Mouse (Mus musculus) brown adipose tissue, adult 24 weeks (tissue): Measurements from ENCODE around the gene Serac1. TPM values are rescaled to one million over a fixed set of nuclear protein-coding genes. Genes with fewer than 3 reads are reported as not detected.
A peak's percentile ranks its signal among the peaks of the same experiment; 100 is the strongest.

Experiments
- H3K27ac ChIP-seq: fragments of 200-500 bp; replicated peaks from 2 replicates; pipeline ENCODE4 v1.5.1; 2012; ENCODE audit warnings: low read depth, mild to moderate bottlenecking, low read length
- H3K4me1 ChIP-seq: fragments of 200-500 bp; 2 replicates; pipeline ENCODE4 v1.6.1; 2012; ENCODE audit warnings: low read length, mixed read lengths; ENCODE audit not compliant: control insufficient read depth, insufficient read depth, insufficient read length
- H3K4me3 ChIP-seq: fragments of 200-500 bp; 2 replicates; pipeline ENCODE4 v1.5.1; 2012; ENCODE audit warnings: low read depth, mild to moderate bottlenecking, low read length, moderate library complexity; ENCODE audit not compliant: insufficient read depth
- polyA plus RNA-seq: library from polyadenylated mRNA; stranded (reverse); fragments of >200 nt; gene quantifications from 2 replicates; pipeline ENCODE4 v1.2.4, GENCODE M21; 2012; ENCODE audit not compliant: missing spikeins, insufficient read depth, insufficient read length

Serac1 gene
- polyA plus RNA-seq: 3.9 and 5.0 TPM in 2 replicates

- H3K4me1 ChIP-seq: 0 out of 2 replicates have a peak, but pooled peaks cover 2% of the 10 kb centered on the region
- peak within 1 kb of the TSS; percentile 84 for H3K4me3 ChIP-seq
- H3K27ac ChIP-seq: peak within 1 kb of the TSS; percentile 67
These were observed at the start of gene Serac1, which contains the start of gene Gtf2h5 for GRCm38 (mm10) chr17:6079287-6080122. Gene Serac1, minus strand, starts transcription at chr17:6079741. Gene Gtf2h5, plus strand, starts transcription at chr17:6079786.

GRCm38 (mm10) chr17:6128039-6128438 lies 48.5 kb upstream of the Serac1 start:
- Histone ChIP-seq H3K4me3 (no peak overlapping the region), H3K27ac (no peak overlapping the region), H3K4me1 (no peaks in the 10 kb centered on the region)

GRCm38 (mm10) chr17:6125441-6125840 lies 45.9 kb upstream of the Serac1 start:
- Histone ChIP-seq H3K4me3 (no peak overlapping the region), H3K4me1 (no peaks in the 10 kb centered on the region), H3K27ac (no peak overlapping the region)

- H3K27ac ChIP-seq: no peak overlapping the region
- H3K4me3 ChIP-seq: no peak overlapping the region
- H3K4me1 ChIP-seq: no peaks in the 10 kb centered on the region
These were observed 44.2 kb upstream of the Serac1 start for GRCm38 (mm10) chr17:6123776-6124175.

- Histone ChIP-seq H3K4me3 (no peak overlapping the region), H3K4me1 (0 out of 2 replicates have a peak, but pooled peaks cover 2% of the 10 kb centered on the region), H3K27ac (no peak overlapping the region)
These were observed 39.3 kb upstream of the Serac1 start for GRCm38 (mm10) chr17:6118861-6119260.

- no peak overlapping the region for H3K27ac ChIP-seq
- H3K4me3 ChIP-seq: no peak overlapping the region
- H3K4me1 ChIP-seq: 0 out of 2 replicates have a peak, but pooled peaks cover 2% of the 10 kb centered on the region
These were observed 38.4 kb upstream of the Serac1 start for GRCm38 (mm10) chr17:6117917-6118316.

GRCm38 (mm10) chr17:6117148-6117725 lies 37.7 kb upstream of the Serac1 start:
- Histone ChIP-seq H3K4me3 (no peak overlapping the region), H3K27ac (no peak overlapping the region), H3K4me1 (0 out of 2 replicates have a peak, but pooled peaks cover 2% of the 10 kb centered on the region)

- Histone ChIP-seq H3K27ac (no peak overlapping the region), H3K4me1 (0 out of 2 replicates have a peak, but pooled peaks cover 2% of the 10 kb centered on the region), H3K4me3 (no peak overlapping the region)
These were observed 35.5 kb upstream of the Serac1 start for GRCm38 (mm10) chr17:6115085-6115484.

GRCm38 (mm10) chr17:6113653-6114052 lies 34.1 kb upstream of the Serac1 start:
- Histone ChIP-seq H3K4me1 (peaks cover 6% of the 10 kb centered on the region; the same call in 1 of the 2 replicates), H3K4me3 (no peak overlapping the region), H3K27ac (no peak overlapping the region)

- H3K4me1 ChIP-seq: peaks cover 4% of the 10 kb centered on the region; the same call in 1 of the 2 replicates
- no peak overlapping the region for H3K27ac ChIP-seq
- H3K4me3 ChIP-seq: no peak overlapping the region
These were observed 31.4 kb upstream of the Serac1 start for GRCm38 (mm10) chr17:6110956-6111355.

- Histone ChIP-seq H3K4me1 (peaks cover 4% of the 10 kb centered on the region; the same call in 1 of the 2 replicates), H3K4me3 (peak overlapping the region; percentile 26), H3K27ac (no peak overlapping the region)
These were observed 28.6 kb upstream of the Serac1 start for GRCm38 (mm10) chr17:6108175-6108574.

- peak overlapping the region; percentile 93 for H3K4me3 ChIP-seq
- H3K27ac ChIP-seq: peak overlapping the region; percentile 72
- H3K4me1 ChIP-seq: peaks cover 4% of the 10 kb centered on the region; the same call in 1 of the 2 replicates
These were observed 27.6 kb upstream of the Serac1 start for GRCm38 (mm10) chr17:6107015-6107601.

- Histone ChIP-seq H3K4me3 (peak within 1 kb of the TSS; percentile 93), H3K4me1 (peaks cover 4% of the 10 kb centered on the region; the same call in 1 of the 2 replicates), H3K27ac (peak within 1 kb of the TSS; percentile 95)
These were observed 26.9 kb upstream of the Serac1 start, which contains the start of gene Tulp4 for GRCm38 (mm10) chr17:6106361-6107014. Gene Tulp4, plus strand, starts transcription at chr17:6106437.

- Histone ChIP-seq H3K4me3 (no peak overlapping the region), H3K27ac (no peak overlapping the region), H3K4me1 (no peaks in the 10 kb centered on the region)
These were observed 24.0 kb upstream of the Serac1 start for GRCm38 (mm10) chr17:6103566-6103965.

- no peaks in the 10 kb centered on the region for H3K4me1 ChIP-seq
- no peak overlapping the region for H3K4me3 ChIP-seq
These were observed 22.7 kb upstream of the Serac1 start for GRCm38 (mm10) chr17:6102287-6102686.

More at GRCm38 (mm10) chr17:6102287-6102686, 22.7 kb upstream of the Serac1 start:
- no peak overlapping the region for H3K27ac ChIP-seq
